Mouse (Mus musculus) megakaryocyte, embryonic 14.5 days (primary cell): ENCODE data around the gene Tle3.

Experiments
- FLI1 ChIP-seq: IDR thresholded peaks from 2 replicates; pipeline ENCODE4 v1.6.1; 2012; ENCODE audit warnings: low read length, inconsistent platforms, mixed read lengths
- GATA1 ChIP-seq: IDR thresholded peaks from 3 replicates; pipeline ENCODE4 v1.6.1; 2012; ENCODE audit warnings: mixed read lengths, low read length, inconsistent platforms, borderline replicate concordance

- TF ChIP-seq FLI1 (no peak), GATA1 (no peak)
Observed at GRCm38 (mm10) chr9:61439092-61439491, 66.9 kb downstream of the Tle3 start.
